Mouse (Mus musculus) liver, embryonic 12.5 days (tissue): ENCODE measurements around the gene 2510039O18Rik. TPM values are rescaled to one million over a fixed set of nuclear protein-coding genes. Genes with fewer than 3 reads are reported as not detected.
A peak's percentile ranks its signal among the peaks of the same experiment; 100 is the strongest.

Experiments
- ATAC-seq: fragments of 200-750 bp; cut with Nextera tagmentation; 2 replicates; pipeline ENCODE4 v1.8.0; 2017; ENCODE audit warnings: moderate number of reproducible peaks, mild to moderate bottlenecking, moderate library complexity
- H3K27ac ChIP-seq: fragments of 300-500 bp; sonication (generic); 2 replicates; pipeline ENCODE4 v1.5.1; 2016; ENCODE audit warnings: mild to moderate bottlenecking
- H3K27me3 ChIP-seq: fragments of 300-500 bp; sonication (generic); replicated peaks from 2 replicates; pipeline ENCODE4 v1.6.1; 2016; ENCODE audit warnings: mild to moderate bottlenecking, moderate library complexity
- H3K36me3 ChIP-seq: fragments of 300-500 bp; sonication (generic); 2 replicates; pipeline ENCODE4 v1.6.1; 2016; ENCODE audit warnings: mild to moderate bottlenecking, moderate library complexity
- H3K4me1 ChIP-seq: fragments of 300-500 bp; sonication (generic); 2 replicates; pipeline ENCODE4 v1.6.1; 2016
- H3K4me2 ChIP-seq: fragments of 300-500 bp; sonication (generic); 2 replicates; pipeline ENCODE4 v1.6.1; 2016; ENCODE audit warnings: mild to moderate bottlenecking, moderate library complexity
- H3K4me3 ChIP-seq: fragments of 300-500 bp; sonication (generic); 2 replicates; pipeline ENCODE4 v1.5.1; 2016; ENCODE audit warnings: mild to moderate bottlenecking, moderate library complexity
- H3K9ac ChIP-seq: fragments of 300-500 bp; sonication (generic); 2 replicates; pipeline ENCODE4 v1.6.1; 2016; ENCODE audit warnings: mild to moderate bottlenecking, moderate library complexity
- H3K9me3 ChIP-seq: fragments of 300-500 bp; sonication (generic); replicated peaks from 2 replicates; pipeline ENCODE4 v1.6.1; 2016; ENCODE audit warnings: mild to moderate bottlenecking, moderate library complexity
- WGBS: fragments of 180-500 bp; shearing (Covaris S2); methylation state at CpG from one replicate; pipeline ENCODE4 v1.1.7; 2016; ENCODE audit not compliant: insufficient replicate concordance; 5-methylcytosine and 5-hydroxymethylcytosine counted together
- polyA plus RNA-seq: library from polyadenylated mRNA; unstranded; fragments of >200 nt; fragmentation: Nextera tagmentation; extraction: Ambion mirVana; gene quantifications from 2 replicates; pipeline ENCODE4 v1.2.1, GENCODE M21; 2016

The 2510039O18Rik gene
- 19.1 and 21.0 TPM in 2 replicates for polyA plus RNA-seq

DNA sequence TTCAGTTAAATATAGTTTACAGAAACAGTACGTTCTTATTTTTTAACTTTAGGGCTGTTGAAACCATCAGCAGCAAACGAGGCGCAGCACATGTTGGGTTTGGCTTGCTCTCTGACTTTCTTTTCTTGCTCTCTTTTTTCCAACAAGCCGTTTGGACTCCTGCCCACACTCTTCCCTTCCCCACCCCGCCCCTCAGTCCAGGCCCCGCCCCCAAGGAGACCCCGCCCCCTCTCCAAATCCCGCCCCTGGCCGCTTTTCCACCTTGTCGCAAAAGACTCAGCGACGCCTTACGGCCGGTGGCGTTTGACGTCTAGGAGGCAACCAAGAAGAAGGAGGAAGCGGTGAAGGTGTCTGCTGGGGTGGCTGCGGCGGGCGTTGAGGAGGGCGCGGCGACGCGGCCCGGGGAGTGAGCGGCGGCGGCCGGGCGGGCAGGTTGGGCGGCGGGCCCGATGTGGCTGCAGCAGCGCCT lies at the start of gene 2510039O18Rik:
TSS of gene 2510039O18Rik (plus strand) at position 320 of the 469 bp plus-strand sequence.
- Histone ChIP-seq H3K4me2 (peak within 1 kb of the TSS; percentile 100), H3K4me3 (peak within 1 kb of the TSS; percentile 98), H3K9me3 (no peaks in the 10 kb centered on the region), H3K27ac (peak within 1 kb of the TSS; percentile 90), H3K36me3 (peaks cover 34% of the 10 kb centered on the region), H3K4me1 (peaks cover 60% of the 10 kb centered on the region), H3K9ac (peak within 1 kb of the TSS; percentile 96), H3K27me3 (0 out of 2 replicates have a peak, but pooled peaks cover 5% of the 10 kb centered on the region)
- under 1% methylated on average over 32 of the region's 35 CpGs for WGBS
- peak; percentile 77 for ATAC-seq

DNA sequence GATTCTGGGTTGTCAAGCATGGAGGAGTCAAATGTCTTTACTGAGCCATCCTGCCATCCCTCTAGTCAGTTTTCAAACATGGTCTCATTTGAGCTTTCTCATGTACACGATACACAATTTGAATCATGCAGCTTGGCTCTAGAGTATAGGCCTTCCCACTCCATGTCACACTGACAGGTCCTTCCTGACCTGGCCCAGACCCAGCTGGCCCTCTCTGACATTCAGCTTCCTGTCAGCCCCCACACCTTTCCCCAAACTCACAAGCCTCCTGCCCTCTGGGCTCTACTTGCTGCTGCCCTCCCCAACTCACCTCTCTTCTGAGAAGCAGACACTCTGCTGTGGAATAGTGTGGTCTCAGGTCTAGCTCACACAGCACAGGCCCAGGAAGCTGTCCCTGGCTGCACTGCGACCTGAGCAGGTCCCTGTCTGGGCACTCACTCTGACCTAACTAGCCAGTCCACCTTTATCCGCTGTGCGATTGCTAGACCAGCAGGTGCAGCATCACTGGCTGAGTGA lies 44.8 kb upstream of the 2510039O18Rik start:
- Histone ChIP-seq H3K27me3 (no peaks in the 10 kb centered on the region), H3K36me3 (peaks cover 100% of the 10 kb centered on the region), H3K4me2 (no peak overlapping the region), H3K4me1 (no peaks in the 10 kb centered on the region), H3K4me3 (no peak overlapping the region), H3K9me3 (no peaks in the 10 kb centered on the region), H3K9ac (no peak overlapping the region), H3K27ac (no peak overlapping the region)
- 86% methylated on average over 4 of the region's 4 CpGs for WGBS
- ATAC-seq, result 0 out of 2 replicates have a peak, but pooled peaks have one; percentile 14

DNA sequence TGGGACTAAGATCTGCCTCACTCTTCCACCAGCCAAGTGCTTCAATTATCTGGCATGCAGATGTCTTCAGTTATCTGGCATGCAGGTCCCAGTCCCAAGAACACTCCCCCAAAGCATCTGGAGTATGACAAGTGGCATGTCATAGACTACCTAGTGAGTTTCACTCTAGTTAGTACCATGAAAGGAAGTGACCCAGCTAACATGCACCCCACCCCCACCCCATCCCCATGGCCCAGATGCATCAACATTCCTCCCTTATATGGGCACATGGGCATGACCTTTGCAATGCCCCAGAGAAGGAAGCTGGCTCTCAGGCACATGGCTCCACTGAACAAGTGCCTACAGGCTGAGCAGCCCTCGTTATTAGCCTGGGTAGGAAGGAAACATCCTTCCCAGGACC lies 44.3 kb upstream of the 2510039O18Rik start:
- no peak for ATAC-seq
- no peak overlapping the region for H3K4me3 ChIP-seq
- no peaks in the 10 kb centered on the region for H3K9me3 ChIP-seq
- H3K4me1 ChIP-seq, result no peaks in the 10 kb centered on the region
- H3K27ac ChIP-seq, result no peak overlapping the region
- peaks cover 95% of the 10 kb centered on the region for H3K36me3 ChIP-seq
- H3K27me3 ChIP-seq, result no peaks in the 10 kb centered on the region
- no peak overlapping the region for H3K9ac ChIP-seq
- no peak overlapping the region for H3K4me2 ChIP-seq
- WGBS, result 45% methylated on average over 1 of the region's 1 CpGs

DNA sequence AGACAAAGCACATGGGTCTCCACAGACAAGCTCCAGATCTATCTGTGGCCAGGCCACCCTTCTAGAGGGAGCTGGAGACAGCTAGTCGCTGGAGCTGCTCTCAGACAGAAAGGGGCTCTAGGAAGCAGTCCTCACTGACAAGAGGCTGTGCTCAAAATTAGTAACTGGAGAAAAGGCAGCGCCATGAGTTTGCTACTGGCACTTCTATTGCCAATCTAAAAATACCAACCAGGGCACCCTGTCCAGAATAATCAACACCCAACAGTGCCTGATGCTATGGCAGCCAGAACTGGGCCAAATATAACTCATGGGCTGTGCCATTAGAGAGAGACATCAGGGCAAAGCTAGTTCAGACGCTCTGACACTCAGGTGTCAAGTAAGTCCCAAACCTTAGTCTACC lies 43.3 kb upstream of the 2510039O18Rik start:
- H3K36me3 ChIP-seq, result peaks cover 95% of the 10 kb centered on the region

DNA sequence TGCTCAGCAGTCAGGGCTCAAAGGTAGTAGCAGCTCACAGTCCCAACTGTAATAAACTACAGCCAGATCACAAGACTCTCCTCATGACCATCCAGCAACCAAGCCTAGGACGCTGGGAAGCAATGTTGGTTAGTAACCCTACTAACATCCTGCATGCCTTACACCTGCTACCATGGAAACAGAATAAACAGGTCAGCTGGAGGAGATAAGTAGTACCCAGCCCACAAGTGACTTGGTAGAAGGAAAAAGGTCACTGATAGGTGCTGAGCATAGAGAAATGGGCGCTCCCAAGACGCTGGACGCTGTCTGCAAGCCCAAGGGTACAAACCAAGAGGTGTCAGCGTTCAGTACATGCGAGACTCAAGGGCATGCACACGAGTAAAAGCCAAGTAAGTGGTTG lies 40.2 kb upstream of the 2510039O18Rik start:
- Histone ChIP-seq H3K27ac (no peak overlapping the region), H3K27me3 (no peaks in the 10 kb centered on the region), H3K9me3 (no peaks in the 10 kb centered on the region), H3K4me2 (no peak overlapping the region), H3K4me3 (no peak overlapping the region), H3K36me3 (peaks cover 73% of the 10 kb centered on the region), H3K4me1 (peaks cover 24% of the 10 kb centered on the region), H3K9ac (no peak overlapping the region)
- 78% methylated on average over 7 of the region's 7 CpGs for WGBS
- ATAC-seq, result no peak

More for the DNA sequence above, 43.3 kb upstream of the 2510039O18Rik start:
- no peaks in the 10 kb centered on the region for H3K27me3 ChIP-seq
- no peaks in the 10 kb centered on the region for H3K9me3 ChIP-seq
- peaks cover 6% of the 10 kb centered on the region for H3K4me1 ChIP-seq
- H3K9ac ChIP-seq, result no peak overlapping the region
- H3K4me3 ChIP-seq, result no peak overlapping the region
- no peak overlapping the region for H3K4me2 ChIP-seq
- no peak overlapping the region for H3K27ac ChIP-seq
- 74% methylated on average over 3 of the region's 3 CpGs for WGBS
- no peak for ATAC-seq

DNA sequence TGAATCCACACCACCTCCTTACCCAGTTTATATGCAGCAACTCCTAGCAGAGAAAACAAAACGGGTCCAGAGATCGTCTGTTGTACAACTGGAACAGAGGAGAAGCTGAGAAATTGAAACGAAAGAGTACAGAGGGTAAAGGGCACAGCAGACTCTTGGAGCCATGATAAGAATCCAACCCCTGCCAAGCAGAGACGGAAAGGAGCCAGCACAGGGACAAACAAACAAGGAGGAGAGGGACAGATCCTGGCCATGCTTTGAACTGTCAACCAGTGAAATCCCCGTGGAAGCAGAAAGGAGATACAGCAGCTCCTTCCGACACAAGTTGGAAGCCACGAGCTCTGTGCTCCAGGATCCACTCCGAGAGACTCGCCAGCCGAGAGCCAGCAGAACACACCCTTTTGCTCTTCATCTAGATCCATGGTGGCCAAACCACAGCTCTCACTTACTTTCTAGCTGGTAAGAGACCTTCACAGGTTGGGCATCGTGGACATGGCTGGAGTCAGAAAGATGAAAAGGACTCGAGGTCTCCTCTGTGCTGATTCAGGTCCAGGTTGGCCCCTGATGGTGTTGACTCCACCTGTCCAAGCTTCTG lies 37.7 kb upstream of the 2510039O18Rik start:
- Histone ChIP-seq H3K4me3 (no peak overlapping the region; the same call in 1 of the 2 replicates), H3K9me3 (no peaks in the 10 kb centered on the region), H3K27me3 (no peaks in the 10 kb centered on the region), H3K4me1 (peaks cover 26% of the 10 kb centered on the region), H3K27ac (no peak overlapping the region), H3K9ac (0 out of 2 replicates have a peak overlapping the region, but pooled peaks have one; percentile 91), H3K36me3 (peaks cover 47% of the 10 kb centered on the region), H3K4me2 (peak overlapping the region; percentile 80)
- WGBS, result 83% methylated on average over 12 of the region's 12 CpGs
- ATAC-seq, result no peak

DNA sequence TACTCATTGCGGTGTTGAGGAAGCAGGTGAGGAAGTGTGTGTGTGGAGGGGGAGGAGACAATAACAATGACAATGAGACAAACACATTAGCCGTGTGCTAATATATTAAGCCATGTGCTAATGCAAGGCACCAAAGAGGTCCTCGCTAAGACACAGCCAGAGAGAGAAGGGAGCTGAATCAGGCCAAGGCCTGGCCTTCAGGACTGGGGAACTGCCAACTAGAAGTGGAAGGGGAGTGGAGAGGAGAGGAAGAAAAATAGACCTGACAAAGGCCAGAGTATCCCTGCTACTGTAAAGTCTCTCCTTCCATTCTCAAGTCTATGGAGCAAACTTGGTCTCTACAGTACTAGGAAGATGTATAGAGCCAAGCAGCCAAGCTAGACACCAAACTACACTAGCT lies 37.1 kb upstream of the 2510039O18Rik start:
- WGBS, result 73% methylated on average over 3 of the region's 3 CpGs
- H3K4me2 ChIP-seq, result peak overlapping the region; percentile 80
- 0 out of 2 replicates have a peak overlapping the region, but pooled peaks have one; percentile 87 for H3K27ac ChIP-seq

DNA sequence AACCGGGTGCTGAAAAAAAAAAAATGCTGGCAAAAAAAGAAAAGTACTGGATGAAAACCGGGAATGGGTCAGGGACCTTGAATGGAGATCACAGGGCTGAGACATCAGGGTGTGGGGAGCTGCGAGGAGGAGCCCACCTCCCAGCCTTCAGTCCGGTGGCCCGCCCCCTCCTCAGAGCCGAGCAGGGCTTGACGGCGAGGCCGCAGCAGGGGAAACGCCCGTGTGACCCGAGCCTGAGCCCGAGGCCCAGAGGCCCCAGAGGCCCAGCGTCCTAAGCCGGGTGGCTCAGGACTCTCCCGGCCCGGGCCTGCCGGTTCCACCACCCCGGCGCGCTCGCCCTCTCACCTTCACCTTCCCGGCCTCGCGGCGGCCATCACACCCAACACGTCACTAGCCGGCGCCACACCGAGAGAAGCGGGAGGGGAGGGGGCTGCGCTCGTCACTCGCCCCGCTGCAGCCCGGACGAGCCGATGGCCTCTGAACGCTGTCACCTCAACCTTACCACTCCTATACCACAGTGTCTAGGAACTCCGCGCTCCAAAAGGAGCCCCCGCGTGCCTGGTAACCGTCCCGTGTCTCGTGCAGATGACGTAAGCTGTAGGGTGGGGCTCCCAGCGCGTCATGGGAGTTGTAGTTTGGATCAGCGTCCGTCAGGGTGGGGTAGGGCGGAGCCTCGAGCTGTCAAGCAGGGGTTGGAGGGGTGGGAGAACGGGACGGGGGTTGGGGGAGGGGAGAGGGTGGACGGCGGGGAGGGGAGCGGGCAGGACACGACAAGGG lies 36.2 kb upstream of the 2510039O18Rik start, which contains the start of gene Mfn2:
TSS of gene Mfn2 (minus strand) at position 392 of the 777 bp plus-strand sequence.
- Histone ChIP-seq H3K27me3 (no peaks in the 10 kb centered on the region), H3K27ac (peak within 1 kb of the TSS; percentile 87), H3K36me3 (peaks cover 35% of the 10 kb centered on the region), H3K4me3 (peak within 1 kb of the TSS; percentile 96), H3K9ac (peak within 1 kb of the TSS; percentile 91), H3K4me1 (peaks cover 26% of the 10 kb centered on the region), H3K4me2 (peak within 1 kb of the TSS; percentile 80), H3K9me3 (no peaks in the 10 kb centered on the region)
- WGBS, result under 1% methylated on average over 59 of the region's 59 CpGs
- ATAC-seq, result peak; percentile 95

More for the DNA sequence above, 37.1 kb upstream of the 2510039O18Rik start:
- no peaks in the 10 kb centered on the region for H3K27me3 ChIP-seq
- no peaks in the 10 kb centered on the region for H3K9me3 ChIP-seq
- peaks cover 41% of the 10 kb centered on the region for H3K36me3 ChIP-seq
- peaks cover 26% of the 10 kb centered on the region for H3K4me1 ChIP-seq
- no peak for ATAC-seq
- peak overlapping the region; percentile 96 for H3K4me3 ChIP-seq
- peak overlapping the region; percentile 91 for H3K9ac ChIP-seq

DNA sequence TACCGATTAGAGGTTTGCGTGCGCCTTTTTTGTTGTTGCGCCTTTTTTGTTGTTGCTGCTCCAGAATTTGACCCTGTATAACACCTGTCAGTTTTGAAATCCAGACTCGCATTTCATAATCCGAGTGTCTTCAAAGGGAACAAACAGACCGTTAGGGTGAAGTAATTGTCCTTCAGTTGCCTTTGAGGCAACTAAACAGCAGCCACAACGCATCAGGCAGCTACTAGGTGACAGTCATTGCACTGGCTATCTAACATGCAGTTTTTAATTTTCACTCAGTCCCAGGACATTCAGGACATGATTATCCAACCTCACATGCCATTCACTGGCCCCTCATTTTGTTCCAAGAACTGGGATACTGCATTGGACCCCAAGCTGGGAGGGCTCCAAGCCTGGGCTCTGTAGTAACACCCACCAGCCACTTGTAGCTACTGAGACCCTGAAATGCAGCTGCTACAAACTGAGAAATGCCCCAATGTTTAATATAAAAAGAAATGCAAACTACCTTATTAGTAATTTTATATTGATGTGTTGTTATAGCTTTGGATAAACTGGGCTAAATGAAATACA lies 35.5 kb upstream of the 2510039O18Rik start:
- peaks cover 31% of the 10 kb centered on the region for H3K36me3 ChIP-seq
- no peaks in the 10 kb centered on the region for H3K27me3 ChIP-seq
- H3K4me3 ChIP-seq, result peak overlapping the region; percentile 96
- no peak for ATAC-seq
- peak overlapping the region; percentile 80 for H3K4me2 ChIP-seq
- peak overlapping the region; percentile 87; the same call in 1 of the 2 replicates for H3K27ac ChIP-seq
- H3K9me3 ChIP-seq, result no peaks in the 10 kb centered on the region
- peaks cover 26% of the 10 kb centered on the region for H3K4me1 ChIP-seq
- peak overlapping the region; percentile 91 for H3K9ac ChIP-seq
- WGBS, result 2% methylated on average over 8 of the region's 8 CpGs

DNA sequence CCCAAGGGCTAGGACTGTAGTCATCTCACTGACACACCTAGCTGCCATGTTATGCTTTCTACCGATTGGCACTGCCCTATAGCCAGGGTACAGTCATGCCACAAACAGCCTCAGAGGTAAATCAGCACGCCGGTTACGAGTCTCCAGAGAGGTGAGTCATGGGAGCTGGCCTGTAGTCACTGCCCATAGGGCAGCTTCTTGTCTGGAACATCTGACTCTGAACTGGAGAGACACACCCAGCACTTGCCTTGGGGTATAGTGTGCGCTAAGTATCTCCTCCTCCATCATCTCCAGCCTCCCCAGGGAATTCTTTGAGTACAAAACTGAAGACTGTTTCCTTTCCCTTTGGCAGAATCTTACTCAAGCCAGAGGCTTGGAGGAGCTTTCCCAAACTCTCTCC lies 34.5 kb upstream of the 2510039O18Rik start:
- H3K4me3 ChIP-seq, result no peak overlapping the region
- no peak for ATAC-seq
- no peak overlapping the region for H3K4me2 ChIP-seq
- H3K9ac ChIP-seq, result no peak overlapping the region
- WGBS, result 72% methylated on average over 5 of the region's 5 CpGs
- peaks cover 31% of the 10 kb centered on the region for H3K36me3 ChIP-seq
- no peaks in the 10 kb centered on the region for H3K27me3 ChIP-seq
- peaks cover 26% of the 10 kb centered on the region for H3K4me1 ChIP-seq
- no peaks in the 10 kb centered on the region for H3K9me3 ChIP-seq
- H3K27ac ChIP-seq, result no peak overlapping the region

DNA sequence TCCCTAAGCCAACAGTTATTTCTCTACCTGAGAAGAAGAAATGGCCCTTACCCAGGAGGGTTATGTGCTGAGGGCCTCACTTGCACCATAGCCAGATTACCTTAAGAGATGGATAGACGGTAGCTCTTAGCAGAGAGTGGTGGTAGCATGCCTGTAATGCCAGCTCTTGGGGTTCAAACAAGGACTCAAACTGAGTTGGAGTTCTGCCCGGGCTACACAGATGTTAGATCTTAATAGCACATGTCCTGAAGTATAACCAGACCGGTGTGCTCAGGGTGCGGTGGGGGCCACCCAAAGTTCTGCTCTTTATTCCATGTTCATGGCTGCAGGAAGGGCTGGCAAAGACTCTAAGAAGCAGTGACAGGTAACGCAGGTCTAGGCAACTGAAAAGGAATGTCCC lies 31.2 kb upstream of the 2510039O18Rik start:
- H3K4me1 ChIP-seq, result peaks cover 9% of the 10 kb centered on the region
- no peaks in the 10 kb centered on the region for H3K27me3 ChIP-seq
- no peaks in the 10 kb centered on the region for H3K9me3 ChIP-seq
- no peak overlapping the region for H3K9ac ChIP-seq
- WGBS, result 81% methylated on average over 5 of the region's 5 CpGs
- no peak overlapping the region for H3K27ac ChIP-seq
- H3K4me3 ChIP-seq, result no peak overlapping the region
- H3K36me3 ChIP-seq, result peaks cover 38% of the 10 kb centered on the region
- no peak overlapping the region for H3K4me2 ChIP-seq
- ATAC-seq, result no peak
